Mouse (Mus musculus) adipocyte (in vitro differentiated cells): ENCODE measurements around the gene Stat3.

Experiments
- DNase-seq: peaks from one replicate; pipeline ENCODE4 v3.0.0-alpha.2; 2016; ENCODE audit warnings: low spot score

The Stat3 gene

DNA sequence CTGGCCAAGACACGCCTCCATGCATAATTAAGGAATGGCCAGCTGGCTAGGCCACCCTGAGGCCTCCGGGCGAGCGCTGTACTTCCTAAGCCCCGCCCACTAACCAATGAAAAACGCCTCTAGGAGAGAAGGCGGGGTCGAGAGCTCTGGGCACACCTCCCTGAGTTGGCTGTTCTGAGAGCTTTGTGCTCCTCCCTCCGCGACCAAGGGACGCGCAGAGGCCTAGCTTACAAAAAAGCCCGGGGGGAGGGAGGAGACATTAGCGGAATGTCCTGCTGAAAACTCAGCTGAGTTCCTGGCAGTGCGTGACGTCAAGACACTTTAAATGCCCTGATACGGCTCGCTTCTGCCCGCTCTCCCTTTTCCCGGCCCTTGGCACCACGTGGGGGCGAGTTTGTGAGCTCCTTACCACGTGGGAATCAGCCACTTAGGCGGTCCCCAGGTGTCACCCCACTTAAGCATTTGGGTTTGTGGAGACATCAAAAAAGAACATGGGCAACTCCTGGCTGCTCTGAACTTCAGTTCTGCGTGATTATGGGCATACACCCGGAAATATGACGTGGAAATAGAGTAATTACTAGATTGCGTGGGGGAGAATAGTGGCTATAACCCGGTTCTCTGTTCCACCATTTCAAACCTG, at the start of gene Stat3:
Gene Stat3, minus strand, starts transcription at position 29 of the 640 bp plus-strand sequence.
- peak; percentile 100 for DNase-seq

DNA sequence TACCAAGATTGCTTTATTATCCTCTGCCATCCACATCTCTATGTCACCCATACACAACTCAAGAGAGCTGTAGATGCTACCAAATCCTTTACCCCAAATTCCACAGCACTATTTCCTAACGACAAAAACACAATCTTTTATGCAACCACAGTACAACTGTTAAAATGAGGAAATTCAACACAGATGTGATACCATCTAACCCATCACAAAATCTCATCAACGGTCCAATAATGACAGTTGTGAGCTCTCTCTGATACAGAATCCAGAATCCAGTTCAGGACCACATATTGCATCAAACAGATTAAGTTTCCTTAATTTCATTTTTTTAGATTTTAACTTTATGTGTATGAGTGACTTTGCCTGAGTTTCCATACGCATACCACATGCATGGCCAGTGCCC, 49.3 kb upstream of the Stat3 start:
- DNase-seq = no peak

DNA sequence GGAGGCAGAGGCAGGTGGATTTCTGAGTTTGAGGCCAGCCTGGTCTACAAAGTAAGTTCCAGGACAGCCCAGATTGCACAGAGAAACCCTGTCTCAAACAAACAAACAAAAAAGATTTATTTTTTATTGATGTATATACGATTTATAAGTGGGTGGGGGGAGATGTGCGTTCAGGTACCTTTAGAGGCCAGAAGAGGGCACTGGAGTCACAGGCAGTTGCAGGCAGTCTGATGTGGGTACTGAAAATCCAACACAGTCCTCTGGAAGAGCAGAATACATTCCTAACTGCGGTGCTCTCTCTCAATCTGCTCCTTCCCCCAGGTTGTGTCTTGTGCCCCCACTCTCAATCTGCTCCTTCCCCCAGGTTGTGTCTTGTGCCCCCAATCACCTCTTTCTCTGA, 46.3 kb upstream of the Stat3 start:
- no peak for DNase-seq

DNA sequence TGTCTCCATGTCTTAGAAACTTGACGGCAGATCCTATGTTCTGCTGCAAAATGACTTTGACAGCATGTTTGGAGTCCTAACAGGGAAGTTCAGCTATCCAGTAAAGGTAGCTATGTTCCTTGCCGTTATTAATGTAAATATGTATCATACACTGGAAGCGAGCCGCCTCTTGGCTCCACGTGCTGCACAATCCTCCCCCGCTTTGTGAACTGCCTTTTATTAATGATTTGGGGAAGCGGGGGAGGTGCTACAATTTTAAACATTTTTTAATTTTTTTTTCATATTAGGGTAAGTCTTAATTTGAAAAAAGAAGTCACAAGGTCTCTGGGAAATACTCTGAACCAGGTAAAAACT, 44.4 kb upstream of the Stat3 start:
- no peak for DNase-seq

GRCm38 (mm10) chr11:100983125-100983777, 43.9 kb upstream of the Stat3 start:
- peak; percentile 88 for DNase-seq

DNA sequence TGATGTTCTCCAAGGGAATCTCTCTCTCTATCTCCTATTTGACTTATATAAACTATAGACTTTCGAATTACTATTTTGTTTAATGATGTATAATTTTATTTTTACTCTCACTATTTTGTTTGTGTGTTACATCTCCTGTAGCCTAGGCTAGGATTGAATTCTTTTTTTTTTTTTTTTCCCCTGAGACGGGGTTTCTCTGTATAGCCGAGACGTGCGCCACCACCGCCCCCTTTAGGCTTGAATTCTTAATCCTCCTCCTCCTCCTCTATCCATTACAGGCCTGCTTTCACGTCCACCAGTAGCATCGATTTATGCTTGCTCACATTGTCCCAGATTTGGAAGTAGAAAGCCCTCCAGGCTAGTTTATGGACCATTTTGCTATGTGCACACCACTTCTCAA, 42.7 kb upstream of the Stat3 start:
- no peak for DNase-seq

- DNase-seq = no peak
Measured at GRCm38 (mm10) chr11:100981236-100981635, 41.9 kb upstream of the Stat3 start.

GRCm38 (mm10) chr11:100980438-100980837, 41.1 kb upstream of the Stat3 start:
- DNase-seq = no peak

DNA sequence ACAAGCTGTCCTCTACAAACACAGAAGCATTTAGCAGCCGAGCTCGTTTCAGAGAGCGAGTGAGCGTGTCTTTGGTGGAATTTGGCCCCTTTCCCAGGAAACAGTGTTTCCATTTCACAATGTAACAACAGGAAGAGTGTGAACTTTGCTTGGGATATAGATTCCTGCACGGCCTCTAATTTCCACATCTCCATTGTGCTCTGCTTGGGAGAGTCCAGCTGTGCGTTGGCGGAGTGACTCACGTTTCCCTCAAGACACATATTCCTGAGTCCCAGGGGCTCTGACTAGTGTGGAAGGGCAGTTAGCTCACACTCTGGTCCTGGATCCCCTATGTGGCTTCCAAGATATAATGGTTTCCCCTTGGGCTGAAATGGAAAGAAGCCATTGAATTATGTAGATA, 40.5 kb upstream of the Stat3 start:
- DNase-seq = peak; percentile 99

DNA sequence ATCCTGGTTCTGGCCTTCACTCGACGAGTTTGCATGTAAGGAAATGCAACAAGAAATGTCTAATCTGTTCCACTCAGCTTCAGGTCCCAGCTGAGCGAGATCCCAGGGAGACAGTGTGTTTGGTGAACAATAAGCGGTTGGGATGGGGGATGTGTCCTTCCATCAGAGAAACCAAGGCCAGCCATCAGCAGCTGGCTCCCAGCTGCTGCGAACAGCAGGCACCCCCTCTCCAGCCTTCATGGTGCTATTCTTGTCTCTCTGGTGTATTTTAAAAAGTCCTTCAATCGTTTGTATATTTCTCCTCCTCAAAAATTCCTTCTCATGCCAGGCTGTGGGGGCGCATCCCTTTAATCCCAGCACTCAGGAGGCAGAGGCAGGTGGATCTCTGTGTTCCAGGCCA, 35.9 kb upstream of the Stat3 start:
- no peak for DNase-seq

GRCm38 (mm10) chr11:100974381-100974970, 35.1 kb upstream of the Stat3 start:
- DNase-seq = peak; percentile 79

DNA sequence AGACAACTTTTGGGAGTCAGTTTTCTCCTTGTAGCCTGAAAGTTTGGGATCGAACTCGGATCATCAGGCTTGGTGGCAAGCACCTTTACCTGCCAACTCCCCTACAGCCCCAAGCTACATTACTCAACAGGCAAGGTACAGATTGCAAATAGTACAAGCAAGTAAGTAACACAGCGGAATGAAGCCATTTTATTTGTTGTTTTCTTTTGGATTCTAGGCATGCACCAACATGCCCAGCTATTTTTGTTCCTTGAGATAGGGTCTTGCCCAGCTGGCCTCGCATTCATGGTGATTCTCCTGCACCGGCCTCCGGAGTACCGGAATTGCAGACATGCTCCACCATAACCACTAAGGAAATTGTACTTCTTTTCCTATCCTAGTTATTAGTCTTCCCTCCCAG, 33.9 kb upstream of the Stat3 start:
- DNase-seq = no peak

- DNase-seq = peak; percentile 80
Measured at GRCm38 (mm10) chr11:100971455-100971854, 32.1 kb upstream of the Stat3 start.

DNA sequence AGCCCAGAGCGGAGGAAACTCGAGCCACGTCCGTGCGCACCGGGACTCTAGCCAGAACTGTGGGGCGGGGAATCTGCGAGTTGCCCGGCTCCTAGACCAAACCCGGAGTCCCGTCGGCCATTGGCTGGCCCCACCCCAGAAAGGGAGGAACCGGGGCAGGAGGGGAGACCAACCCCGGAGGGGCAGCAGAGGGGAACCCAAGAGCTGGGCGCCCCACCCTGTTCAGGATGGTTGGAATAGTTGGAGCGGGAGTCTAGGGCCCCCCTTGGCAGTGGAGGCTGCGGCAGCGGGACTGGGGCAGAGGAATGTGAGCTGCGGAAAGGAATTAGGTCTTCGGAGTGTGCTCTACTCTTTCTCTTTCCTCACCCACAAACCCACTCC, 31.2 kb upstream of the Stat3 start, which contains the start of gene Cavin1:
Gene Cavin1, minus strand, starts transcription at position 331 of the 381 bp plus-strand sequence.
- peak; percentile 98 for DNase-seq

DNA sequence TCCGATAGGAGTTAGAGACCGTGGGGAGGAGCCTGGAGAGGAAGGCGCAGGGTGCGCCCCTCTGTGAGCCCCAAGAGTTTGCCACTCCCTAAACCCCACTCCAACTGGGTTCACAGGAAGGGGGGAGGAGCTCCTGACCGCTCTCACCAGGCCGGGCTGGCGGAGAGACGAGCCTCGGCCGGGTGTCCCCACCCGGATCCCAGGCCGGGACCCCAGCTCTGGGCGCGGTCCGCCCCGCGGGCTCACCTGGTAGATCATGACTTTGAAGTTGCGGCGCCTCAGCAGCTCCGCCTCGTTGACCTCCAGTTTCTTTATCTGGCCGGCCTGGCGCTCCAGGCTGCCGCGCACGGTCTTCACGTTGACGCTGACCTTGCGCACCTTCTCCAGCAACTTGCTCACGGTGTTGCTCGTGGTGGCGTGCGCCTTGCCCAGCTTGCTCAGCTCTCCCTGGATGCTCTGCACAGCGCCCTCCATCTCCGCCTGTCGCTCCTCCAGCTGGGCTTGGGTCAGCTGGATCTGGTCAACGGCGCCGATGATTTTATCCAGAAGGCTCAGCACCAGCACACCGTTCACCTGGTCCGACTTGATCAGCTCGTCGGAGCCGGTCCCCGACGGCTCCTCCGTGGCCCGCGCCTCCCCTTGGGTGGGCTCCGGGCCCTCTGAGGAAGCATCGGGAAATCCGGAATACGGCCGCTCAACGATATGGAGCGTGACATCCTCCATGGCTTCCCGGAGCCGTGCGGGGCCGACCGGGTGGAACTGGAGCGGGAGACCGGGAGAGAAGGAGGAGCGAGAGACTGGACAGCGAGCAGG, 30.6 kb upstream of the Stat3 start:
- peak; percentile 74 for DNase-seq

GRCm38 (mm10) chr11:100969189-100969743, 29.9 kb upstream of the Stat3 start:
- no peak for DNase-seq

DNA sequence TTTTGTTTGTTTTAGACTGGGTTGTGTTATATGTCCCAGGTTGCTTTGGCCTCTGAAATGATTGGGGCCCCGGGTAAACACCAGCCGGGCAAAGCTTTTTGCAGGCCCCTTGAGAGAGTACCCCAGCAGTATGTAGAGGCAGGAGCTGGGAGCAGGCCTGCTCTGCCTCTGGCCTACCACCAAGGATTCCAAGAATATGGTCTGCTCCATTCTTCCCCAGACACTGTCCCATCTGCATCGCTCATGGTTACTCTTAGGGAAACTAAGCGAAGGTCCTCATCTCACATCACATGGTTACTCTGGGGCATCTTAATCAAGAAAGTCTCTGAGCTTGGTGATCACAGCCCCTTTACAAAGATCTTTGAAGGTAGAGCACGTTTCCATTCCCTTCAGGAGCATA, 29.2 kb upstream of the Stat3 start:
- DNase-seq = peak; percentile 43

DNA sequence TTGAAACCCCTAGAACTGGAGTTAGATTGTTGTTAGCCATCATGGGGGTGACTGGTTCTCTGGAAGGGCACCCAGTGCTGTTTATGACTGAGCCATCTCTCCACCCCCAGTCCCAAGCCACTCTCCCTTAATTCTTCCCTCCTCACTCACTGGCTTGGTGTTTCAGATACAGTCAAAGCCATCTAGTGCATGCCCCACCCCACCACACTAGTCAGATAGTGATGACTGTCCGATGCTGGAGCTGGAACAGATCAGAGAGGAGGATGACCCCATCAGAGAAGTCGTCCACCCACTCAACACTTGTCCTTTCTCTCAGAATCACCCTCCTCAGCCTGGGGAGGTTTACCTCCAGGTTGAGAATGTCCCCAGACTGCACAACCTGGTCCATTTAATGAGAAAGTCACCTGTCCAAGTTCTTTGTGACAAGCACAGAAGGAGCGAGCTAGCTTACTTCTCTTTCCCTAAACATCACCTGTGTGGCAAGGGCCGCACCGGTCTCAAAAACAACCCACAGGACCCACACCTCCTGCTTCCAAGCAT, 28.6 kb upstream of the Stat3 start:
- peak; percentile 45 for DNase-seq

DNA sequence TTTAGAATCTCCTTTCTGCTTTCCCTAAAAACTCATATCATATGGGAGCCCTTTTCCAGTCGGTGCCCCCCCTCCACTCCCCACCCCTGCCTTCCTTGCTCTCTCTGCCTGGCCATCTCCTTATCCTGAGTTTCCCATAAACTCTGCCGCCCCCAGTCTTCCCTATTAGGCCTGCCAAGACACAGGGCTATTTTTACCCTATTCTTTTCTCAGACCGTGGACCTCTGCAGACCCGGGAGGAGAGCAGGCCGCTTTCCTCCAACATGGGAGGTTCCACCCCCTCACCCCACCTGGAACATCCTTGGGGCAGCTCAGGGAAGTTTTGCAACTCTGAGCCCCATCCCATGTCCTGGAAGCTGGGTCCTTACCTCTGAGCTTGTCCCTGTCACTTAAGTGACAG, 28.0 kb upstream of the Stat3 start:
- DNase-seq = peak; percentile 40

DNA sequence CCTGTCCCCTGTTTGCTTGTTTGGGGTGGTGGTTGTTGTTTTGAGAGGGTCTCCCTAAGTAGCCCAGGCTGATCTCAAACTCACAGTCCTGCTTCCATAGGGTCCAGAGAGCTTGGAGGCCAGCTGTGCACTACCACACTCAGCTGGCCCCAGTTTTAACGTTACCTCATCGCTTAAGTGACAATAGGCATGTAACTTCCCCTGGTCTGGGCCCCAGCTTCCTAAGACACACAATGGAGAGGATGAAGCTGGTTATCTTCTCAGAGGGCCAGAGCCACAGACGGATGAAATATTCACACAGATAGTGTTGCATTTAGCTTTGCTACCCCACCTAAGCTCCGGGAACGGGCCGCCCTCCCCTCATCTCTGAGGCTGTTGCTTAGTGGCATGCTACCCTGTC, 26.4 kb upstream of the Stat3 start:
- DNase-seq = peak; percentile 30

DNA sequence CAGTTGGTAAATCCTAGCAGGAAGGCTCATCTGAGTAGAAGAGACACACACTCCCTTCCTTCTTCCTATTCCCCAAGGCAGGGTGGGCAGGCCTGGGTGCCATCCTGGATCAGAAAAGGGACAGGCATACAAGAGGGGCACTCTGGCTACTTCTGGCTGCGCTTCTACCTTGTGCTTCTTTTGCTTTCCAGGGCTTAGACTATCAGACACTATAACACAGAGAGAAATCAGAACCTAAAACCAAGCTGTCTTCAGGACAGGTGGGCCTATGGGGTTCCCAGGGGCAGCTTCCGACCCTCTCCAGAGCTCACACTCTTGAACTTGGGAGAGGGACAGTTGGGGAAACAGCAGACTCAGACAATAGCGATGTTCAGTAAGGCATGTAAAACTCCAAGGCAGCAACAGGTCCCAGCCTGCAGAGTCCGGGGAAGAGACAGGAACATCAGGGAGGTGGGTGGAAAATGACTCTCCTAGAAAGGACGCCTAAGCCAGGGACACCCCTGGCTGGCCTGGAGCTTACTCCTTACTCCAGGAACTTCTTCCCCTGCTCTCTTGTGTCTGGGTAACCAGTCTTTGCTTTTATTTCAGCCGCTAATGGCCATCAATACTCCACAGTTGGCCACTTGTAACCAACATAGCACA, 25.7 kb upstream of the Stat3 start:
- no peak for DNase-seq

DNA sequence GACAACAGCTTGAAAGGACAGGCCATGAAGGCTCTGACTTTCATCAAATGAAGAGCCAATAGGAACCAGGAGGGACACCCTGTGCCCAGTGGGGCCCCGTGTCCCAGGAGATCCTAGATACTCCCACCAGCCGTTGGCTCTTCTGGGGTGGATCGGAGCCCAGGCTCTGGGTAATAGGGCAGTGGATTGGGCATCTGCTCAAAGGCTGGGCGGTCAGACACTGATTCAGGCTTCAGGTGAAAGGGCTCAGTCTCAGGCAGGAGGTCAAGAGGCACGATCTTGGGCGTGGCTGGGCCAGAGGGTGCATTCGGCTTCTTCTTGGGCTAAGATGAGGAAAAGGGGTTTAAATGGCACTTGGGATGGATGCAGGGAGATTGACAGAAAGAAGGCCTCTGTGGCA, 24.8 kb upstream of the Stat3 start:
- peak; percentile 79 for DNase-seq
